Mouse (Mus musculus) ovary, postnatal 10 days (tissue): Measurements from ENCODE around the gene Zcrb1.
"Not testable (repeated sequence)": the region's sequence is repeated elsewhere in the genome, so short reads cannot be mapped to it uniquely, and the experiment has no call there.

Source experiments
- DNase-seq: peaks from one replicate; pipeline ENCODE4 v3.0.0; 2022; ENCODE audit warnings: low spot score

The Zcrb1 gene

GRCm38 (mm10) chr15:93397826-93398698 is at the start of gene Zcrb1, which contains the start of gene Pphln1:
Gene Zcrb1 (minus strand): TSS chr15:93398334.
Gene Pphln1 (plus strand): TSS chr15:93398350.
- DNase-seq = peak; percentile 44

DNA sequence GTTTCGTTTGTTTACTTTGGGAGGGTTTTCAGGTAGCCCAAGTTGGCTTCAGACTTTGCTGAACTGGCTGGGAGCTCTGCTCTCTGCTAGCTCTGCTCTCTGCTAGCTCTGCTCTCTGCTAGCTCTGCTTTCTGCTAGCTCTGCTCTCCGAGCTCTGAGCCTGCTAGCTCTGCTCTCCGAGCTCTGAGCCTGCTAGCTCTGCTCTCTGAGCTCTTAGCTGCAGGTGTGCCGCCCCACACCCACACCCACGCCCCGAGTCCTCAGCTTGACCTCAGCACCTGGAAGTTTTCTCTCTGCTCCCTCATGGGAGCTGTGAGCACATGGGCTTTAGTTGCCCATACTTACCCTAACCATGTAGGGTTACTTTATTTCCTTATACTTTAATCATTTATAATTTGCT is 45.5 kb upstream of the Zcrb1 start:
- DNase-seq = no peak

GRCm38 (mm10) chr15:93442271-93442670 is 44.1 kb upstream of the Zcrb1 start:
- no peak for DNase-seq

GRCm38 (mm10) chr15:93438663-93439062 is 40.5 kb upstream of the Zcrb1 start:
- no peak for DNase-seq

GRCm38 (mm10) chr15:93435998-93436397 is 37.9 kb upstream of the Zcrb1 start:
- no peak for DNase-seq

DNA sequence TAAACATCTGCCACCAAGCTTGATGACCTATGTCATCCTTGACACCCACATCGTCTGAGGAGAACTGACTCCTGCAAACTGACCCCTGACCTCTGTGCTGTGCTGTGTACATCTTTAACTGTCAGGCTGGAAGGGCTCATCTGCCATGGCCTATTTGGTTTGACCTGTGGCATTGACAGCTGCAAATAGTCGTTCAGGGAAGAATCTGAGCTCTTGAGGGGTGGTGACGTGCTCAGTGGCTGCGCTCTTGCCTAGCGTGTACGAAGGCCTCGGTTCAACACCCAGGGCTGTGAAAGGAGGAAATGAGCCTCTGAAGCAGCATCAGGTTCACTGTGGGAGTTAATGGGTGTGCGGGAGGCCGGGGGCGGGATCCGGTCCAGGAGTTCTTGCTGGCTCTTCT is 35.7 kb upstream of the Zcrb1 start:
- DNase-seq = no peak

DNA sequence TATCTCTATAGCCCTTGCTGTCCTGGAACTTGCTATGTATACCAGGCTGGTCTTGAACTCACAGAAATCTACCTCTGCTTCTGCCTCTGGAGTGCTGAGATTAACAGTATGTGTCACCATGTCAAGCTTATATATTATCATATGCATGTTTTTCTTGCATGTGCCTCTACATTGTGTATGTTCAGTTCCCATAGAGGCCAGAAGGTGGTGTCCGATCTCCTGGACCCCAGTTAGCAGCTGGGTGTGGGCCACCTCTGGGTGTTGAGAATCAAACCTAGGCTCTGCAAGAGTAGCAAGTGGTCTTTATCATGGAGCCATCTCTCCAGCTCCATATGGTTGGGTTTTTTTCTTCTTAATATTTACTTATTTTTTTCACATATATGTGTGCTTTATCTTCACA is 24.4 kb upstream of the Zcrb1 start:
- no peak for DNase-seq

DNA sequence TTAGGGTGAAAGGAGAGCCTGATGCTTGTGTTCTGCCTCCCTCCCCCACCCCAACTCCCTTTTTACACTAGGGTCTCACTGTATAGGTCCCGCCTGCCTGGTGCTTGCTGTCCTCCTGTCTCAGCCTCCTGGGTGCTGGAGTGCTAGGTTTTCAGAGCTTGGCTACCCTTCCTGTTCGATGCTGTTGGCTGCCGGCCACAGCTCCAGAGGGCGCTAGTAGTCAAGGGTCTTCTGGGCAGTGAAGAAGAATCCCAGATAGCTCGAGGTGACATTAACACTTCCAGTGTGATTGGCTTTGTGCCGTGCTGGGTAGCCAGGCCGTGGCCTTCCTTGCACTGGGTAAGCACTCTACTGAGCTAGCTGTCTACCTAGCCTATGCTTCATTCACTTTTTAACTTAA is 22.5 kb upstream of the Zcrb1 start:
- no peak for DNase-seq

GRCm38 (mm10) chr15:93416300-93416699 is 18.2 kb upstream of the Zcrb1 start:
- no peak for DNase-seq

DNA sequence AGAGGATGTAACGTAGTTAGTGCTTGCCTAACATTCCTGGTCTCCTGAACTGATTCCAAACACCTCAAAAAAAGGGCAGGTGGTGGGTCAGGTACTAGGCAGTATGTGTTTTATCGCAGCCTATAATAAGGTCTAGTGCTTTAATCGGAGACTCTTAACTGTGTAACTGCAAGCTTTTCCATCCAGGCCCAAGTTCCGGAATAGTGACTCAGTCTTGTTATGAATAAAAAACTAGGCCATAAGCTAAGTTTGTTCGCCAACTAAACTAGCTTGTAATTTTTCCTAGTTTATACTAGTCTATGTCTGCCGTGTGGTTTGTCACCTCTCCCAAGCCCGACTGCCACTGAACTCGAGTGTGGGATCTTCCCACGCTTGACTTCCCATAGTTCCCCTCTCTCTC is 16.3 kb upstream of the Zcrb1 start:
- no peak for DNase-seq

GRCm38 (mm10) chr15:93412445-93412844 is 14.3 kb upstream of the Zcrb1 start:
- DNase-seq = no peak

GRCm38 (mm10) chr15:93406492-93406891 is 8.4 kb upstream of the Zcrb1 start:
- no peak for DNase-seq

DNA sequence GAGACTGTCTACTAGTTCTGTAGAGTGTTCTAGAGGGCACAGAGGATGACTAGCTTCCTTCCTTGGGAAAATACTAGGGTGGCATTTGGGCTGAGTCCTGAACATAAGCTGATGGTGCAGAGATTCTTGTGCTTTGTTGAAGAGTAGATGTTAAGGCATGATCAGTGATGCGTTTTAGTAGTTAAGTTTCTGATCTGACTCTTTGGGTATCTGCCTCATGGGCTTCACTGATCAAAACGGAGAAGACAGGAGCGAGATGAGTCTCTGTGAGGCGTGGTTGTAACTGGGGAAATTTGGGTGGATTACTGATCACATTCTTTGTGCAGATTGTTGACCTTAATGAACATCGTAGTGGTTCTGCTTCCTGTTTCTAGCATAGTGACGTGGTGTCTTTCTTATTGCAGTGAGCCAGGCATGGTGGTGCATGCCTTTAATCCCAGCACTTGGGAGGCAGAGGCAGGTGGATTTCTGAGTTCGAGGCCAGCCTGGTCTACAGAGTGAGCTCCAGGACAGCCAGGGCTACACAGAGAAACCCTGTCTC is 7.4 kb upstream of the Zcrb1 start:
- no peak for DNase-seq

DNA sequence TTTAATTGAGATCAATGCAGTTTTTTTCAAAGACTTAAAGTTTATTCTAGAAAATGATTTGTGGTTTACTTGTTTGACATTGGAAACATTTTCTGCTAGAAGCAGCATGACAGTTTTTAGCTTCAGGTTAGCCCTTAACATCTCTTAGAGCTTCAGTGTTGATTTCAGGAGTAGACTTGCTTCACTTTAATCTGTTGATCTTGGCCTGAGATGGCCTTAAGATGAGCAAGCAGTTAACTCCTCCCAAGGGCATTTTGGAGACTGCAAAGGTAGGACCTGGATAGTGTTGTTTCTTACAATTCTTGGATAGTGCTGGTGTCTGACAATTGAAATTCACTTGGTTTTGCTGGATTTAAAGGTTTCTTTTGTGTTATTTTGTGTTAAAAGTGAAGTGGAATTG is 6.7 kb upstream of the Zcrb1 start:
- no peak for DNase-seq

DNA sequence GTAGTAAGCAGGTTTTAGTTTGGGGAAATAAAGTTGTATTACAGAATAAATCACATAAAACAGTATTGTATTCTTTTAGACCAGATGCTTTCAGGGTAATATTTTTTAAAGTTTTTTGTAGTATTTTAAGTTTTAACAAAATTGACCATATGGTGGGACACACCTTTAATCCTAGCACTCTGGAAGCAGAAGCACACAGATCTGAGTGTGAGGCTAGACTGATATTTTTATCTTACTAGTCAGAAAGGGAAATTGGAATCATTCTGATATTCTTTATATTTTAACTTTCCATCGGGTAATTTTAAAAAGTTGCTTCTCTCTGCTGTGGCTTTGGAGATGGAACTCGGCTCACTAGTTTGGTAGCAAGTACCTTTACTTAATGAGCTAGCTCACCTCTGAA is 4.6 kb upstream of the Zcrb1 start:
- DNase-seq = no peak

- no peak for DNase-seq
These were observed 3.3 kb upstream of the Zcrb1 start for GRCm38 (mm10) chr15:93401446-93401845.

GRCm38 (mm10) chr15:93398699-93399540 is 786 bp upstream of the Zcrb1 start:
- DNase-seq = no peak

- DNase-seq = no peak
These were observed 865 bp downstream of the Zcrb1 start for GRCm38 (mm10) chr15:93397269-93397668.

DNA sequence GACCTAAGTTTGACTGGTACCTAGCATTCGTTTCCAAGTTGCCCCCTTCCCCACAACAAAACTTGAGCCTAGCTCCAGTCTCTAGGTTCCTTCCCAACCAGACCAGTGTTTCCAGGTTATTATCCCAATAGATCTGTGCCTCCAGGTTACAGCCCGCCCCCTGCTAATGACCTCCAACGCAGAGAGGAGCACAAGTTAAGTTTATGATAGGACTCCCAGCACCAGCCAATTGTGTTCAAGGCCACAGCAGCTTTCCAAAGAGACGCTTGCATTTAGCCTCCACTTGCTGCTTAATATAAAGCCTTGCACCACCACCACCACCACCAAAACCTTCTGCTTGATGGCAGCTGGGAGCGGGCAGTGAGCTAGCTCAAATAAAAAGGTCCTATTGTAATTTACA is 16.8 kb downstream of the Zcrb1 start:
- DNase-seq = no peak

DNA sequence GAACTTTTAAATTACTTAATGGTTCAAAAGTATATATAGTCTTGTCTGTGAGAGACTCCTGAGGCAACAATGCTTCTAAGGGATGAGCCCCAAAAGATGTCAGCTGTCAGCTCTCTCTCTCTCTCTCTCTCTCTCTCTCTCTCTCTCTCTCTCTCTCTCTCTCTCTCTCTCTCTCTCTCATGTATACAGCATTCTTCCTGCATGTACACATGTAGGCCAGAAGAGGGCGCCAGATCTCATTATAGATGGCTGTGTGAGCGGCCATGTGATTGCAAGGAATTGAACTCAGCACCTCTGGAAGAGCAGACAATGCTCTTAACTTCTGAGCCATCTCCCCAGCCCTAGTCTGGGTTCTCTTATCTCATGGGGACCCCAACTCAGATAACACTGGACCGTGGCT is 19.0 kb downstream of the Zcrb1 start:
- no peak for DNase-seq

DNA sequence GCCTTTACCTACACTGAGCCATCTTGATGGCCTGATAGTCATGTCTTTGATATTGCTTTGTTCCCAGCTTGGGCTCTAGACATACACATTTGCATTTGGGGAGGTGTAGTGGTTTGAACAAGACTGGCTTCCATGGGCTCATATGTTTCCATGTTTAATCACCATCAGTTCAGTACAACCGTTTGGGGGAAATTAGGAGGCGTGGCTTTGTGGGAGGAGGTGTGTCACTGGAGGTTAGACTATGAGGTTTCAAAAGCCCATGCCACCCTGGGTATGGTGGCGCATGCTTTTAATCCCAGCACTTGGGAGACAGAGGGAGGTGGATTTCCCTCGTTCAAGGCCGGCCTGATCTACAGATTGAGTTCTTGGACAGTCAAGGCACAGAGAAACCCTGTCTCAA is 22.4 kb downstream of the Zcrb1 start:
- no peak for DNase-seq

DNA sequence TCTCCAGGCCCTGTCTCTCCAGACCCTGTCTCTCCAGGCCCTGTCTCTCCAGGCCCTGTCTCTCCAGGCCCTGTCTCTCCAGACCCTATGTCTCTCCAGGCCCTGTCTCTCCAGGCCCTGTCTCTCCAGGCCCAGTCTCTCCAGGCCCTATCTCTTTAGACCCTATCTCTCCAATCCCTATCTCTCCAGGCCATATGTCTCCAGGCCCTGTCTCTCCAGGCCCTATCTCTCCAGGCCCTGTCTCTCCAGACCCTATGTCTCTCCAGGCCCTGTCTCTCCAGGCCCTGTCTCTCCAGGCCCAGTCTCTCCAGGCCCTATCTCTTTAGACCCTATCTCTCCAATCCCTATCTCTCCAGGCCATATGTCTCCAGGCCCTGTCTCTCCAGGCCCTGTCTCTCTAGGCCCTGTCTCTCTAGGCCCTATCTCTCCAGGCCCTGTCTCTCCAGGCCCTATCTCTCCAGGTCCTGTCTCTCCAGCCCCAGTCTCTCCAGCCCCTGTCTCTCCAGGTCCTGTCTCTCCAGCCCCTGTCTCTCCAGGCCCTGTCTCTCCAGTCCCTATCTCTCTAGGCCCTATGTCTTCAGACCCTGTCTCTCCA is 25.5 kb downstream of the Zcrb1 start:
- not testable (repeated sequence) for DNase-seq
